Mouse (Mus musculus) stomach, postnatal 0 days (tissue): ENCODE data around the gene Gtf2ird2.
A peak's percentile ranks its signal among the peaks of the same experiment; 100 is the strongest.

Experiments
- CTCF ChIP-seq: IDR thresholded peaks from 2 replicates; pipeline ENCODE4 v1.5.1; 2016; ENCODE audit warnings: antibody characterized with exemption, low read depth, mild to moderate bottlenecking, moderate library complexity
- EP300 ChIP-seq: optimal IDR thresholded peaks from 2 replicates; pipeline ENCODE3; 2016; ENCODE audit warnings: antibody characterized with exemption

- TF ChIP-seq CTCF (peak; percentile 68), EP300 (no peak)
Measured at GRCm38 (mm10) chr5:134227574-134228248, 43.9 kb downstream of the Gtf2ird2 start.
